Mouse (Mus musculus) heart, embryonic 13.5 days (tissue): ENCODE results near the gene Sept6. TPM values are rescaled to one million over a fixed set of nuclear protein-coding genes. Genes with fewer than 3 reads are reported as not detected.
"Not testable (repeated sequence)": the region's sequence is repeated elsewhere in the genome, so short reads cannot be mapped to it uniquely, and the experiment has no call there.

ENCODE experiments used
- ATAC-seq: fragments of 200-750 bp; cut with Nextera tagmentation; 2 replicates; pipeline ENCODE4 v1.8.0; 2017; ENCODE audit warnings: moderate TSS enrichment; ENCODE audit not compliant: insufficient number of reproducible peaks, low FRiP score, low TSS enrichment; ENCODE audit errors: extremely low read depth
- H3K27ac ChIP-seq: fragments of 300-500 bp; sonication (generic); replicated peaks from 2 replicates; pipeline ENCODE4 v1.5.1; 2015; ENCODE audit warnings: moderate library complexity, mild to moderate bottlenecking, inconsistent platforms
- H3K27me3 ChIP-seq: fragments of 300-500 bp; sonication (generic); replicated peaks from 2 replicates; pipeline ENCODE4 v1.6.1; 2015; ENCODE audit warnings: mild to moderate bottlenecking, inconsistent platforms
- H3K36me3 ChIP-seq: fragments of 300-500 bp; sonication (generic); 2 replicates; pipeline ENCODE4 v1.6.1; 2015; ENCODE audit warnings: mild to moderate bottlenecking, inconsistent platforms
- H3K4me1 ChIP-seq: fragments of 300-500 bp; sonication (generic); 2 replicates; pipeline ENCODE4 v1.6.1; 2015; ENCODE audit warnings: inconsistent platforms
- H3K4me2 ChIP-seq: fragments of 300-500 bp; sonication (generic); 2 replicates; pipeline ENCODE4 v1.6.1; 2015; ENCODE audit warnings: inconsistent platforms, mild to moderate bottlenecking, moderate library complexity
- H3K4me3 ChIP-seq: fragments of 300-500 bp; sonication (generic); 2 replicates; pipeline ENCODE4 v1.5.1; 2015; ENCODE audit warnings: moderate library complexity, mild to moderate bottlenecking, inconsistent platforms
- H3K9ac ChIP-seq: fragments of 300-500 bp; sonication (generic); 2 replicates; pipeline ENCODE4 v1.6.1; 2015; ENCODE audit warnings: inconsistent platforms, mild to moderate bottlenecking, moderate library complexity
- H3K9me3 ChIP-seq: fragments of 300-500 bp; sonication (generic); 2 replicates; pipeline ENCODE4 v1.6.1; 2016; ENCODE audit warnings: inconsistent platforms
- WGBS: fragments of 180-500 bp; shearing (Covaris S2); methylation state at CpG from one replicate; pipeline ENCODE4 v1.1.7; 2015; ENCODE audit warnings: mixed read lengths; 5-methylcytosine and 5-hydroxymethylcytosine counted together
- polyA plus RNA-seq: library from polyadenylated mRNA; unstranded; fragments of >200 nt; fragmentation: Nextera tagmentation; extraction: Ambion mirVana; gene quantifications from 2 replicates; pipeline ENCODE4 v1.2.1, GENCODE M21; 2015

Gene Sept6
- polyA plus RNA-seq, 1 experiment from 2014 or later, result 50.9 TPM

DNA sequence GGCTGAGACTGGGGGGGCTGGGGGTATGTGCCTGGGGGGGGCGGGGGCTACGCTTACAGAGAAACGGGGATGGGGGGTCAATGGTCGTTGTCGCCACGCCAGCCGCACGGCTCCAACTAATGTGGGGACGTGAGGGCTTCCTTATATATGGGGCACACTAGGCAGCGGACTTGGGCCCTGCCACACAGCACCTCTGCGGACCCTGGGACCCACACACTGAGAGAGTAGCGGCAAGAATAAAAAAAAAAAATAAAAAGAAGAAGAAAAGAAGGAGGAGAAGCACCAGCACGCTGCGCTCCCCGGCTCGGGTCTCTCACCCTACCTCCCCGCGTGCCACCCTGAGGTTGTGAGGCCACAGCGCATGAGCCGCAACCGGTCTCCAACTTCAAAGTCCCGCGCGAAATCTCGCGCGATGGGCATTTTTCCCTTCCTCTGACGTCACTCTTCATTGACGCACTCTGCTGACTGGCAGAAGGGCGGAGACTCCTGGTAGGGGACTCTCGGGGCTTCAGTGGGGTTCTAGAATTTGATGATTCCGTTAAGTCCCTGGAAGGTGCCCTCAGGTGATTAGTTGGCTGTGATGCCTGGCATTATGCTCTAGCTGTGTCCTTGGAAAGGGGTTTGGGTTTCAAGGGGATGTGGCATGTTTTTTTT, 88.4 kb downstream of the Sept6 start:
- WGBS, result 10% methylated on average over 32 of the region's 32 CpGs
- H3K4me3 ChIP-seq, result peak overlapping the region; percentile 63
- peak overlapping the region; percentile 63 for H3K27ac ChIP-seq
- peak; percentile 83 for ATAC-seq
- H3K36me3 ChIP-seq, result no peaks in the 10 kb centered on the region
- peak overlapping the region; percentile 78 for H3K4me2 ChIP-seq
- H3K4me1 ChIP-seq, result peaks cover 5% of the 10 kb centered on the region
- H3K9me3 ChIP-seq, result no peaks in the 10 kb centered on the region
- H3K9ac ChIP-seq, result peak overlapping the region; percentile 81
- H3K27me3 ChIP-seq, result no peaks in the 10 kb centered on the region

- H3K27ac ChIP-seq, result peak within 1 kb of the TSS; percentile 63
- WGBS, result 14% methylated on average over 35 of the region's 47 CpGs
- peaks cover 5% of the 10 kb centered on the region for H3K4me1 ChIP-seq
- H3K9me3 ChIP-seq, result no peaks in the 10 kb centered on the region
- H3K9ac ChIP-seq, result peak within 1 kb of the TSS; percentile 81
- peak within 1 kb of the TSS; percentile 78 for H3K4me2 ChIP-seq
- ATAC-seq, result peak; percentile 46
- H3K36me3 ChIP-seq, result no peaks in the 10 kb centered on the region
- no peaks in the 10 kb centered on the region for H3K27me3 ChIP-seq
- H3K4me3 ChIP-seq, result peak within 1 kb of the TSS; percentile 63
These were observed 89.1 kb downstream of the Sept6 start, which contains the start of gene Nkrf for GRCm38 (mm10) chrX:36902321-36903114. TSS of gene Nkrf (minus strand) at chrX:36902899.

- whole genome bisulfite sequencing, result 33% methylated on average over 3 of the region's 3 CpGs
- Histone ChIP-seq H3K27me3 (no peaks in the 10 kb centered on the region), H3K9me3 (no peaks in the 10 kb centered on the region), H3K36me3 (no peaks in the 10 kb centered on the region), H3K4me2 (peak overlapping the region; percentile 78), H3K4me3 (peak overlapping the region; percentile 63), H3K27ac (no peak overlapping the region), H3K4me1 (peaks cover 5% of the 10 kb centered on the region), H3K9ac (peak overlapping the region; percentile 81)
- ATAC-seq, result no peak
These were observed 89.9 kb downstream of the Sept6 start for GRCm38 (mm10) chrX:36901655-36902054.

DNA sequence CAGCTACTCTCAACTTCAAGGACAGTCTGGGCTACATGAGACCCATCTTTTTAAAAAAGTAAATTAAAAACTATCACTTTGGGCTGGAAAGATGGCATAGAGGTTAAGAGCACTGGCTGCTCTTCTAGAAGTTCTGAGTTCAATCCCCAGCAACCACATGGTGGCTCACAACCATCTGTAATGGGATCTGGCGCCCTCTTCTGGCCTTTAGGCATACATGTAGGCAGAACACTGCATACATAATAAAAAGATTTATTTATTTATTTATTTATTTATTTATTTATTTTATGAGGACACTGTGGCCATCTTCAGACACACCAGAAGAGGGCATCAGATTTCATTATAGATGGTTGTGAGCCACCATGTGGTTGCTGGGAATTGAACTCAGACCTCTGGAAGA, 92.7 kb downstream of the Sept6 start:
- not testable (repeated sequence) for H3K27ac ChIP-seq, H3K4me3 ChIP-seq, ATAC-seq, H3K4me2 ChIP-seq, H3K9me3 ChIP-seq, H3K27me3 ChIP-seq, H3K4me1 ChIP-seq, H3K36me3 ChIP-seq, H3K9ac ChIP-seq
- WGBS, result 42% methylated on average over 1 of the region's 1 CpGs

- Histone ChIP-seq H3K4me3 (no peak overlapping the region), H3K27me3 (no peaks in the 10 kb centered on the region), H3K4me1 (no peaks in the 10 kb centered on the region), H3K9me3 (no peaks in the 10 kb centered on the region; the same call in 1 of the 2 replicates), H3K36me3 (peaks cover 23% of the 10 kb centered on the region), H3K4me2 (no peak overlapping the region), H3K27ac (no peak overlapping the region), H3K9ac (no peak overlapping the region)
- 90% methylated on average over 1 of the region's 1 CpGs for WGBS
- ATAC-seq, result no peak
These were observed 106.9 kb downstream of the Sept6 start for GRCm38 (mm10) chrX:36884719-36885118.

- peak; percentile 35; the same call in 1 of the 2 replicates for ATAC-seq
These were observed 116.9 kb downstream of the Sept6 start for GRCm38 (mm10) chrX:36874704-36875128.

GRCm38 (mm10) chrX:36874178-36874696, 117.4 kb downstream of the Sept6 start:
- H3K9me3 ChIP-seq, result no peaks in the 10 kb centered on the region
- 0 out of 2 replicates have a peak, but pooled peaks cover 4% of the 10 kb centered on the region for H3K27me3 ChIP-seq
- H3K36me3 ChIP-seq, result peaks cover 3% of the 10 kb centered on the region; the same call in 1 of the 2 replicates
- ATAC-seq, result peak; percentile 89
- H3K4me2 ChIP-seq, result peak overlapping the region; percentile 69
- peak overlapping the region; percentile 75 for H3K4me3 ChIP-seq
- H3K4me1 ChIP-seq, result peaks cover 5% of the 10 kb centered on the region; the same call in 1 of the 2 replicates
- H3K9ac ChIP-seq, result peak overlapping the region; percentile 89
- WGBS, result 9% methylated on average over 49 of the region's 57 CpGs
- peak overlapping the region; percentile 77 for H3K27ac ChIP-seq

More at GRCm38 (mm10) chrX:36874704-36875128, 116.9 kb downstream of the Sept6 start:
- peaks cover 5% of the 10 kb centered on the region; the same call in 1 of the 2 replicates for H3K4me1 ChIP-seq
- peak overlapping the region; percentile 89 for H3K9ac ChIP-seq
- peak overlapping the region; percentile 75 for H3K4me3 ChIP-seq
- 0 out of 2 replicates have a peak, but pooled peaks cover 4% of the 10 kb centered on the region for H3K27me3 ChIP-seq
- peaks cover 5% of the 10 kb centered on the region; the same call in 1 of the 2 replicates for H3K36me3 ChIP-seq
- H3K27ac ChIP-seq, result peak overlapping the region; percentile 77
- WGBS, result 10% methylated on average over 34 of the region's 36 CpGs
- peak overlapping the region; percentile 69 for H3K4me2 ChIP-seq
- H3K9me3 ChIP-seq, result no peaks in the 10 kb centered on the region

GRCm38 (mm10) chrX:36873765-36874164, 117.8 kb downstream of the Sept6 start, which contains the start of the genes Ube2a and C330007P06Rik:
TSS of gene Ube2a (plus strand) at chrX:36873900.
TSS of gene C330007P06Rik (minus strand) at chrX:36874111.
- WGBS, result 18% methylated on average over 8 of the region's 8 CpGs
- ATAC-seq, result no peak

GRCm38 (mm10) chrX:36870372-36870771, 121.2 kb downstream of the Sept6 start:
- H3K9me3 ChIP-seq, result no peaks in the 10 kb centered on the region
- no peak overlapping the region for H3K27ac ChIP-seq
- H3K9ac ChIP-seq, result no peak overlapping the region
- no peak overlapping the region for H3K4me3 ChIP-seq
- peaks cover 1% of the 10 kb centered on the region; the same call in 1 of the 2 replicates for H3K4me1 ChIP-seq
- ATAC-seq, result no peak
- WGBS, result 62% methylated on average over 3 of the region's 3 CpGs
- H3K4me2 ChIP-seq, result no peak overlapping the region
- H3K27me3 ChIP-seq, result 0 out of 2 replicates have a peak, but pooled peaks cover 4% of the 10 kb centered on the region
- H3K36me3 ChIP-seq, result no peaks in the 10 kb centered on the region

More at GRCm38 (mm10) chrX:36873765-36874164, 117.8 kb downstream of the Sept6 start, which contains the start of the genes Ube2a and C330007P06Rik:
- Histone ChIP-seq H3K27me3 (0 out of 2 replicates have a peak, but pooled peaks cover 4% of the 10 kb centered on the region), H3K9me3 (no peaks in the 10 kb centered on the region), H3K27ac (peak within 1 kb of the TSS; percentile 77), H3K9ac (peak within 1 kb of the TSS; percentile 89), H3K4me1 (peaks cover 5% of the 10 kb centered on the region; the same call in 1 of the 2 replicates), H3K4me3 (peak within 1 kb of the TSS; percentile 75), H3K4me2 (peak within 1 kb of the TSS; percentile 69), H3K36me3 (peaks cover 3% of the 10 kb centered on the region; the same call in 1 of the 2 replicates)

GRCm38 (mm10) chrX:36864609-36865328, 126.8 kb downstream of the Sept6 start:
- H3K4me1 ChIP-seq, result peaks cover 6% of the 10 kb centered on the region
- H3K9ac ChIP-seq, result peak overlapping the region; percentile 67
- H3K27me3 ChIP-seq, result no peaks in the 10 kb centered on the region
- peak overlapping the region; percentile 58 for H3K4me2 ChIP-seq
- no peak for ATAC-seq
- peak overlapping the region; percentile 55 for H3K4me3 ChIP-seq
- no peaks in the 10 kb centered on the region for H3K9me3 ChIP-seq
- H3K27ac ChIP-seq, result no peak overlapping the region; the same call in 1 of the 2 replicates
- WGBS, result 48% methylated on average over 8 of the region's 8 CpGs
- no peaks in the 10 kb centered on the region; the same call in 1 of the 2 replicates for H3K36me3 ChIP-seq
